Mouse (Mus musculus) C2C12 (cell line): Measurements from ENCODE around the gene Gm10188. TPM values are rescaled to one million over a fixed set of nuclear protein-coding genes. Genes with fewer than 3 reads are reported as not detected.

Source experiments
- H3K27me3 ChIP-seq: one replicate; pipeline ENCODE4 v1.6.1; 2011; ENCODE audit not compliant: control insufficient read depth, insufficient read depth, insufficient read length
- H3K36me3 ChIP-seq: one replicate; pipeline ENCODE4 v1.6.1; 2011; ENCODE audit not compliant: control insufficient read depth, insufficient read depth
- H3K4me3 ChIP-seq: one replicate; pipeline ENCODE4 v1.5.1; 2011; ENCODE audit warnings: mild to moderate bottlenecking, control low read depth; ENCODE audit not compliant: poor library complexity, insufficient read depth, severe bottlenecking
- H3K79me2 ChIP-seq: one replicate; pipeline ENCODE4 v1.6.1; 2011; ENCODE audit not compliant: control insufficient read depth, insufficient read depth
- H3K79me3 ChIP-seq: one replicate; pipeline ENCODE4 v1.6.1; 2011; ENCODE audit warnings: low read depth, control low read depth
- H3ac ChIP-seq: one replicate; pipeline ENCODE3; 2011; ENCODE audit warnings: low read depth; ENCODE audit not compliant: control insufficient read depth, insufficient read length
- CEBPB ChIP-seq: IDR thresholded peaks from one replicate; pipeline ENCODE4 v1.6.1; 2011; ENCODE audit warnings: low read depth, mild to moderate bottlenecking, control low read depth, moderate library complexity
- CTCF ChIP-seq: IDR thresholded peaks from one replicate; pipeline ENCODE4 v1.5.1; 2011; ENCODE audit not compliant: control insufficient read depth, insufficient read depth, insufficient read length
- FOSL1 ChIP-seq: IDR thresholded peaks from one replicate; pipeline ENCODE4 v1.8.0; 2011; ENCODE audit warnings: mild to moderate bottlenecking, low read length; ENCODE audit not compliant: poor library complexity, insufficient read depth, severe bottlenecking
- MAX ChIP-seq: IDR thresholded peaks from one replicate; pipeline ENCODE4 v1.6.1; 2011; ENCODE audit warnings: mild to moderate bottlenecking, control low read depth
- MYOD1 ChIP-seq: IDR thresholded peaks from one replicate; pipeline ENCODE4 v1.6.1; 2011; ENCODE audit warnings: low read depth; ENCODE audit not compliant: control insufficient read depth, insufficient read length
- MYOG ChIP-seq: IDR thresholded peaks from one replicate; pipeline ENCODE4 v1.6.1; 2011; ENCODE audit not compliant: control insufficient read depth, insufficient read length; ENCODE audit errors: extremely low read depth
- USF1 ChIP-seq: IDR thresholded peaks from one replicate; pipeline ENCODE4 v1.6.1; 2011; ENCODE audit warnings: low read depth, mild to moderate bottlenecking, control low read depth, moderate library complexity
- microRNA-seq: library from miRNA; unstranded; fragments of <30 nt; microRNA quantifications from one replicate; pipeline ENCODE4, GENCODE M21; 2019; ENCODE audit warnings: borderline microRNAs expressed
- polyA plus RNA-seq: library from polyadenylated mRNA; unstranded; fragments of >200 nt; fragmentation: generic; extraction: Trizol; gene quantifications from one replicate; pipeline ENCODE4 v1.2.1, GENCODE M21; 2012; ENCODE audit warnings: missing spikeins

Gene Gm10188
- polyA plus RNA-seq, 1 experiment = not detected

- Histone ChIP-seq H3ac (no peak overlapping the region), H3K4me3 (no peak overlapping the region), H3K79me3 (no peaks in the 10 kb centered on the region), H3K79me2 (no peaks in the 10 kb centered on the region), H3K36me3 (no peaks in the 10 kb centered on the region), H3K27me3 (peaks cover 40% of the 10 kb centered on the region)
- TF ChIP-seq MYOG = no peak
- TF ChIP-seq FOSL1 = no peak
- TF ChIP-seq MAX = no peak
- TF ChIP-seq CTCF = no peak
- no peak for TF ChIP-seq MYOD1
- no peak for TF ChIP-seq USF1
These were observed 41.0 kb downstream of the Gm10188 start for GRCm38 (mm10) chr1:132188442-132189066.

GRCm38 (mm10) chr1:132186303-132186702, 43.3 kb downstream of the Gm10188 start:
- TF ChIP-seq CEBPB (no peak), FOSL1 (no peak), MAX (no peak), USF1 (no peak), MYOD1 (no peak), CTCF (no peak), MYOG (no peak)
- H3K36me3 ChIP-seq = no peaks in the 10 kb centered on the region
- H3ac ChIP-seq = no peak overlapping the region
- H3K79me2 ChIP-seq = no peaks in the 10 kb centered on the region
- no peaks in the 10 kb centered on the region for H3K79me3 ChIP-seq
- peaks cover 41% of the 10 kb centered on the region for H3K27me3 ChIP-seq
- no peak overlapping the region for H3K4me3 ChIP-seq

Small RNA genes within 50 kb of the gene (microRNA-seq; reads per million reads assigned to microRNA genes)
- gene Mir135b = 14.6 reads per million, percentile 62 among the genes with 10 or more reads in this experiment

Other genes with a start within 250 kb of the Gm10188 start
- 11.9 TPM for gene Elk4, start 222.2 kb downstream of the Gm10188 start, polyA plus RNA-seq
- 7.8 TPM for gene Mfsd4a, start 161.7 kb downstream of the Gm10188 start, polyA plus RNA-seq
- 40.2 TPM for gene Cdk18, start 90.1 kb downstream of the Gm10188 start, polyA plus RNA-seq
- gene Lemd1, start 38.3 kb downstream of the Gm10188 start, polyA plus RNA-seq = 0.14 TPM
- 0.01 TPM for gene AC124108.1, start 38.3 kb downstream of the Gm10188 start, polyA plus RNA-seq
- gene Klhdc8a, start 68.9 kb upstream of the Gm10188 start, polyA plus RNA-seq = 19.0 TPM
- gene Nuak2, start 86.4 kb upstream of the Gm10188 start, polyA plus RNA-seq = 11.7 TPM
- 37.3 TPM for gene Tmcc2, start 161.5 kb upstream of the Gm10188 start, polyA plus RNA-seq
- gene Dstyk, start 187.8 kb upstream of the Gm10188 start, polyA plus RNA-seq = 4.0 TPM
- gene Rbbp5, start 247.6 kb upstream of the Gm10188 start, polyA plus RNA-seq = 22.2 TPM